Comparison of ENCODE assay signal across 23 mouse cellular contexts in the genomic region with DNA sequence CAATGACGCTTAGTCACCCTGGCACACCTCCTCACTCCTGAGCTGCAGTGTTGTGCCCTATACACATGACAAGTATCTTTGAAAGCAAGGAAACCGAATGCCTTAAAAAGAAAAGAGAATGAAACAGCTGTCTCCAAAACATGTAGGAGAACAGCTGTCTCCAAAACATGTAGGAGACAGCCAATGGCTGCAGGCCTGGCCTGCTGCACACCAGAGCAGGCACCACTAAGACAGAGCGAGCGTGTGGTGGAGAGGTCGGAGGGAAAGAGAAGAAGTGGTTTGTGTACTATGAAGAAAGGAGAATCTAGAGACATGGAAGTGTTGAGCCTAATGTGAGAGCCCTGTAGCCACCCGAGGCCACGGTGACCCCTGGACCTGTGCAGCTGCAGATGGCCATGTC.
"Had no signal": no experiment of that assay in that cellular context is flagged by ENCODE, and none has a peak within 500 bp of the region (broad histone marks: within the 10 kb centered on the region; RNA-seq: fewer than 3 reads in every experiment).

No protein-coding gene starts in this region.

- H3K36me3 ChIP-seq: hindbrain, embryonic 13.5 days; hindbrain, embryonic 15.5 days; kidney, embryonic 15.5 days; limb, embryonic 15.5 days; liver, embryonic 12.5 days had no signal

- H3K27me3 ChIP-seq: hindbrain, embryonic 13.5 days; hindbrain, embryonic 15.5 days; kidney, embryonic 15.5 days; limb, embryonic 15.5 days; liver, embryonic 12.5 days had no signal

- DNase-seq: gastrocnemius, postnatal 14 days; gastrocnemius, postnatal 36 days; heart, adult 11 months; heart, adult 2 months; heart, postnatal 10 days; kidney, adult 11 months; kidney, adult 2 months; kidney, adult 9 months; kidney, postnatal 14 days; kidney, postnatal 36 days; layer of hippocampus, adult 9-11 months; layer of hippocampus, postnatal 36 days; left cerebral cortex, postnatal 4 days had no signal

- H3K4me3 ChIP-seq: heart, adult 2 months; hindbrain, embryonic 13.5 days; hindbrain, embryonic 15.5 days; kidney, embryonic 15.5 days; limb, embryonic 15.5 days; liver, embryonic 12.5 days had no signal

- H3K4me2 ChIP-seq: heart, embryonic 11.5 days; hindbrain, embryonic 13.5 days; hindbrain, embryonic 15.5 days; kidney, embryonic 15.5 days; limb, embryonic 15.5 days; liver, embryonic 12.5 days had no signal

- H3K27ac ChIP-seq: heart, adult 2 months; hindbrain, embryonic 13.5 days; hindbrain, embryonic 15.5 days; hindbrain, postnatal 0 days; kidney, embryonic 15.5 days; kidney, postnatal 0 days; limb, embryonic 15.5 days; liver, embryonic 12.5 days; liver, embryonic 14.5 days had no signal

- H3K4me1 ChIP-seq: kidney, embryonic 15.5 days; limb, embryonic 15.5 days; liver, embryonic 12.5 days had no signal

- H3K9me3 ChIP-seq: hindbrain, embryonic 13.5 days; hindbrain, embryonic 15.5 days; kidney, embryonic 15.5 days; limb, embryonic 15.5 days; liver, embryonic 12.5 days had no signal

- ATAC-seq: hindbrain, postnatal 0 days; intestine, embryonic 16.5 days had no signal

- H3K9ac ChIP-seq: hindbrain, embryonic 13.5 days; hindbrain, embryonic 15.5 days; kidney, embryonic 15.5 days; limb, embryonic 15.5 days; liver, embryonic 12.5 days; liver, embryonic 14.5 days had no signal
